In the genomic region with DNA sequence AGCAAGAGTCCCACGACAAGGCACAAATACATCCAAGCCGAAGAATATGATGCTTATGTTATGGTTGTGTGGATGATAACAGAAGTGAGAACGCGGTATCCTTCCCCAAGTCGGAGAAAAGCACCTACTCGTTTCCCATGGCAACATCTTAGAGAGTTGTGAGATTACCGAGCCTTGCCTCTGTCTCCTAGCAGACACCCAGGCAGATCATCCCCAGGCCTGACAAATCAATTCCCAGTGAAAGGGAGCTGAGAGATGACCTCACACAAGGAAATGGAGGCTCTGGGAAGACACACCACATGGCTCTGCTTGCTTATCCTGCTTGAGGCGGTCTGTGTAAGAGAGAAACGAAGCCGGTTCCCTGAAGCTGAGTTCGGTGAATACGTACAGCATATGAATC, we compare ENCODE assay signal across 18 mouse cellular contexts. TPM values are rescaled to one million over a fixed set of nuclear protein-coding genes. Genes with fewer than 3 reads are reported as not detected.
DNase-seq lines count a peak whose midpoint lies in the region; ATAC-seq and TF ChIP-seq lines count a peak whose summit lies in the region.
"Had no signal": no experiment of that assay in that cellular context is flagged by ENCODE, and none has a peak within 500 bp of the region (broad histone marks: within the 10 kb centered on the region; RNA-seq: fewer than 3 reads in every experiment).

No protein-coding gene starts in this region.

- H3K4me1 ChIP-seq in heart, postnatal 0 days (ENCODE audit: control insufficient read depth, insufficient read depth): peaks cover 9% of the 10 kb centered on the region; the same call in 1 of the 2 replicates
- H3K4me1 ChIP-seq in embryonic facial prominence, embryonic 15.5 days: peaks cover 40% of the 10 kb centered on the region
- H3K4me1 ChIP-seq in forebrain, embryonic 14.5 days (ENCODE audit: control insufficient read depth, insufficient read depth, low read length): peaks cover 16% of the 10 kb centered on the region

- ATAC-seq in heart, postnatal 0 days (ENCODE audit: insufficient read depth, low read depth): no peak
- no peak for ATAC-seq in embryonic facial prominence, embryonic 15.5 days (ENCODE audit: insufficient number of reproducible peaks, low FRiP score, low TSS enrichment, low read depth)
- no peak for ATAC-seq in forebrain, embryonic 14.5 days
- ATAC-seq: CD4-positive, CD25-positive, alpha-beta regulatory T cell, adult 4 months; forebrain, embryonic 15.5 days; intestine, embryonic 16.5 days had no signal

- no peaks in the 10 kb centered on the region for H3K27me3 ChIP-seq in heart, postnatal 0 days (ENCODE audit: control insufficient read depth, insufficient read depth, low read length)
- no peaks in the 10 kb centered on the region for H3K27me3 ChIP-seq in embryonic facial prominence, embryonic 15.5 days
- H3K27me3 ChIP-seq in forebrain, embryonic 14.5 days (replicated peaks; ENCODE audit: control insufficient read depth, insufficient read depth, low read length): no peaks in the 10 kb centered on the region
- H3K27me3 ChIP-seq: heart, embryonic 12.5 days had no signal

- 73% methylated on average over 12 of the region's 12 CpGs for WGBS in heart, postnatal 0 days
- WGBS in embryonic facial prominence, embryonic 15.5 days: 88% methylated on average over 12 of the region's 12 CpGs
- WGBS in forebrain, embryonic 14.5 days: 90% methylated on average over 12 of the region's 12 CpGs

- TF ChIP-seq EP300 in heart, postnatal 0 days (IDR thresholded peaks at IDR 0.05; ENCODE audit: low read depth): no peak

- intact Hi-C loops in heart, postnatal 36 days (cut with DNase I): loop anchor here (5.0 kb wide), 1 partner anchor 327 kb away; the partner anchor contains the start of gene Flvcr2

- no peak overlapping the region for H3K9ac ChIP-seq in heart, postnatal 0 days (replicated peaks; ENCODE audit: low read depth, low read length)
- no peak overlapping the region for H3K9ac ChIP-seq in embryonic facial prominence, embryonic 15.5 days
- no peak overlapping the region for H3K9ac ChIP-seq in forebrain, embryonic 14.5 days (ENCODE audit: low read length)
- H3K9ac ChIP-seq: forebrain, embryonic 15.5 days; heart, embryonic 12.5 days; hindbrain, embryonic 12.5 days; neural tube, embryonic 13.5 days had no signal

- H3K4me2 ChIP-seq in heart, postnatal 0 days (ENCODE audit: low read depth, low read length): peak overlapping the region; percentile 67; the same call in 1 of the 2 replicates
- peak overlapping the region; percentile 88; the same call in 1 of the 2 replicates for H3K4me2 ChIP-seq in embryonic facial prominence, embryonic 15.5 days (replicated peaks)
- H3K4me2 ChIP-seq in forebrain, embryonic 14.5 days (ENCODE audit: low read length): no peak overlapping the region

- no peaks in the 10 kb centered on the region for H3K36me3 ChIP-seq in heart, postnatal 0 days (replicated peaks; ENCODE audit: control insufficient read depth, insufficient read depth, low read length)
- peaks cover 20% of the 10 kb centered on the region; the same call in 1 of the 2 replicates for H3K36me3 ChIP-seq in embryonic facial prominence, embryonic 15.5 days
- no peaks in the 10 kb centered on the region for H3K36me3 ChIP-seq in forebrain, embryonic 14.5 days (ENCODE audit: control insufficient read depth, insufficient read depth, low read length)
- H3K36me3 ChIP-seq: forebrain, embryonic 15.5 days; heart, embryonic 12.5 days; hindbrain, embryonic 12.5 days; neural tube, embryonic 13.5 days had no signal

- no peak overlapping the region for H3K27ac ChIP-seq in heart, postnatal 0 days (ENCODE audit: low read depth)
- no peak overlapping the region for H3K27ac ChIP-seq in embryonic facial prominence, embryonic 15.5 days (replicated peaks)
- no peak overlapping the region for H3K27ac ChIP-seq in forebrain, embryonic 14.5 days (ENCODE audit: low read depth, low read length)
- H3K27ac ChIP-seq: forebrain, embryonic 15.5 days; hindbrain, embryonic 12.5 days; neural tube, embryonic 13.5 days had no signal

- no peak overlapping the region for H3K4me3 ChIP-seq in heart, postnatal 0 days (ENCODE audit: low read depth, low read length)
- H3K4me3 ChIP-seq in embryonic facial prominence, embryonic 15.5 days (replicated peaks): no peak overlapping the region
- H3K4me3 ChIP-seq in forebrain, embryonic 14.5 days (ENCODE audit: low read depth, low read length): no peak overlapping the region
- H3K4me3 ChIP-seq: forebrain, embryonic 15.5 days; heart, embryonic 12.5 days; hindbrain, embryonic 12.5 days; neural tube, embryonic 13.5 days had no signal

- H3K9me3 ChIP-seq in heart, postnatal 0 days (replicated peaks; ENCODE audit: control insufficient read depth, low read length): no peaks in the 10 kb centered on the region
- no peaks in the 10 kb centered on the region for H3K9me3 ChIP-seq in embryonic facial prominence, embryonic 15.5 days (replicated peaks)
- no peaks in the 10 kb centered on the region for H3K9me3 ChIP-seq in forebrain, embryonic 14.5 days (replicated peaks; ENCODE audit: control insufficient read depth, low read length)
- H3K9me3 ChIP-seq: forebrain, embryonic 15.5 days; neural tube, embryonic 13.5 days had no signal

- no peak for TF ChIP-seq CTCF in heart, postnatal 0 days (IDR thresholded peaks at IDR 0.05; ENCODE audit: low read depth)

- no peak for DNase-seq in heart, postnatal 0 days (ENCODE audit: low spot score)
- DNase-seq in heart, postnatal 36 days: no peak
- DNase-seq in right cerebral cortex, adult 2 months (ENCODE audit: low spot score in 2 of 2): peak; percentile 48 to 56
- no peak for DNase-seq in right cerebral cortex, postnatal 14 days
- peak; percentile 21 for DNase-seq in retina, embryonic 14.5 days (ENCODE audit: low spot score)
- no peak for DNase-seq in ovary, adult 18-20 months (ENCODE audit: low spot score)
- no peak for DNase-seq in forebrain, embryonic 14.5 days (ENCODE audit: low spot score)
- DNase-seq: cerebellum, postnatal 25 days; gastrocnemius, postnatal 36 days; kidney, postnatal 10 days had no signal

RNA-seq across cellular contexts. Expression of gene Tgfb3, which starts 4.2 kb away (rescaled TPM):
- 14.2 and 21.9 TPM in 2 replicates for total RNA-seq in heart, postnatal 0 days (2014; rRNA removed; ENCODE audit: low replicate concordance)
- 12.1 and 12.7 TPM in 2 replicates for polyA plus RNA-seq in heart, postnatal 0 days (2015; fragmentation: Nextera tagmentation; extraction: Ambion mirVana)
- total RNA-seq in heart, postnatal 36 days (2021): 10 to 100 TPM; 14.4 to 15.2 TPM
- polyA plus RNA-seq in embryonic facial prominence, embryonic 15.5 days (2015; fragmentation: Nextera tagmentation; extraction: Ambion mirVana): 67.5 and 71.6 TPM in 2 replicates
- 4.0 and 5.1 TPM in 2 replicates for polyA plus RNA-seq in forebrain, embryonic 14.5 days (2014; fragmentation: Nextera tagmentation; extraction: Ambion mirVana)
- total RNA-seq: megakaryocyte, adult 5-6 weeks had no signal

RNA-seq across cellular contexts. Expression of gene Ift43, which starts 7.7 kb away (rescaled TPM):
- total RNA-seq in heart, postnatal 0 days (2014; rRNA removed; ENCODE audit: low replicate concordance): 10.8 and 65.6 TPM in 2 replicates
- 101 and 102 TPM in 2 replicates for polyA plus RNA-seq in heart, postnatal 0 days (2015; fragmentation: Nextera tagmentation; extraction: Ambion mirVana)
- total RNA-seq in heart, postnatal 36 days (2021): 10 to 100 TPM; 25.4 to 26.0 TPM
- polyA plus RNA-seq in embryonic facial prominence, embryonic 15.5 days (2015; fragmentation: Nextera tagmentation; extraction: Ambion mirVana): 83.6 and 97.9 TPM in 2 replicates
- 73.7 and 82.0 TPM in 2 replicates for polyA plus RNA-seq in forebrain, embryonic 14.5 days (2014; fragmentation: Nextera tagmentation; extraction: Ambion mirVana)

Comparison
In these comparisons a context has a peak if more than half of its experiments do, and no peak if none do; other contexts are left out.
1. DNase-seq: peak in right cerebral cortex, adult 2 months (2 of 2) and retina, embryonic 14.5 days (single experiment); none in heart, postnatal 0 days (single experiment), heart, postnatal 36 days (0 of 2), right cerebral cortex, postnatal 14 days (single experiment), ovary, adult 18-20 months (single experiment) and forebrain, embryonic 14.5 days (single experiment).